Mouse (Mus musculus): ENCODE data around the gene Ttll4.

DNA sequence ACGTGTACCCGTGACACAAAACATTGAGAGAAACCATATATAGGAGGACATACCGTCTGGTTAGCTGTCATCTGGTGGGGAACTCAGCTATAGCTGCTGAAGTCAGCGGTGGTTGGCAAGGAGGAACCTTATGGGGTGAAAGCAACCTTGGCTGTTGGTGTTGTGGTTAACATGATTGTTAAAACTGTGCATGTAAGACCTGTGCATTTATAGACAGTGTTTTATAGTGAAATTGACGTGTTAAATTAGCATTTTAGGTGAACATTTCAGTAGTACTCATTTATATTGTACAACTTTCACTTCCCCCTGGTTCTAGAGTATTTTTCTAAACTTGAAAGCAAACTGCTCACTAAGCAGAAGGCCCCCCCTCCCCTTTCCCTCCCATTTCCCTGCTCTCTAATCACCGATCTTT, 40.6 kb downstream of the Ttll4 start:
- TF ChIP-seq CTCF (IDR thresholded peaks at IDR 0.05; ENCODE audit: borderline replicate concordance, control insufficient read depth, extremely low read depth, insufficient read depth, low read length, poor library complexity), result no peak
- TF ChIP-seq POLR2A (IDR thresholded peaks at IDR 0.05; ENCODE audit: control insufficient read depth, extremely low read depth, insufficient read depth, low read length, poor library complexity), result no peak

Measured in thymus, adult 2 months (tissue).